Mouse (Mus musculus): Measurements from ENCODE around the gene Aph1c. TPM values are rescaled to one million over a fixed set of nuclear protein-coding genes. Genes with fewer than 3 reads are reported as not detected.

Aph1c gene
- total RNA-seq, 2 experiments from 2014 or later, result 6.5 to 8.0 TPM

Other genes starting within 250 kb of the Aph1c start
- gene Usp3, start 241.6 kb downstream of the Aph1c start, total RNA-seq (2021), result 10 to 100 TPM; 37.6 to 38.6 TPM
- gene Car12, start 121.0 kb downstream of the Aph1c start, total RNA-seq (2021), result 10 to 100 TPM; 45.2 to 50.6 TPM
- 10 to 100 TPM; 24.9 to 26.1 TPM for gene Aph1b, start 39.2 kb downstream of the Aph1c start, total RNA-seq (2021)
- gene Gm10647, start 37.7 kb downstream of the Aph1c start, total RNA-seq (2021), result under 1 TPM; 0.22 to 0.94 TPM
- 10 to 100 TPM; 40.7 to 46.4 TPM for gene Rab8b, start 85.0 kb upstream of the Aph1c start, total RNA-seq (2021)
- 10 to 100 TPM; 36.7 to 44.4 TPM for gene Rps27l, start 111.4 kb upstream of the Aph1c start, total RNA-seq (2021)
- 10 to 100 TPM; 15.4 to 16.2 TPM for gene Lactb, start 140.8 kb upstream of the Aph1c start, total RNA-seq (2021)
- 100 to 1,000 TPM; 246 to 257 TPM for gene Tpm1, start 214.7 kb upstream of the Aph1c start, total RNA-seq (2021)

All from layer of hippocampus, postnatal 25 days (tissue).